Mouse (Mus musculus) liver, embryonic 14.5 days (tissue): ENCODE results near the gene Pnpt1. TPM values are rescaled to one million over a fixed set of nuclear protein-coding genes. Genes with fewer than 3 reads are reported as not detected.

ENCODE experiments used
- ATAC-seq: fragments of 200-750 bp; cut with Nextera tagmentation; 2 replicates; pipeline ENCODE4 v1.8.0; 2017; ENCODE audit warnings: moderate number of reproducible peaks, mild to moderate bottlenecking, moderate library complexity; ENCODE audit not compliant: insufficient read depth
- DNase-seq, 3 experiments: peaks; one replicate each; pipeline ENCODE4 v3.0.0-alpha.2; 2012 to 2013; ENCODE audit warnings: low read depth in 3 of 3, low spot score in 3 of 3
- H3K27ac ChIP-seq: fragments of 300-500 bp; sonication (generic); 2 replicates; pipeline ENCODE4 v1.5.1; 2014; ENCODE audit warnings: moderate library complexity, mild to moderate bottlenecking, control low read depth, inconsistent platforms
- H3K27me3 ChIP-seq: fragments of 300-500 bp; sonication (generic); 2 replicates; pipeline ENCODE4 v1.6.1; 2014; ENCODE audit warnings: mild to moderate bottlenecking, low read length, moderate library complexity; ENCODE audit not compliant: control insufficient read depth, insufficient read depth
- H3K36me3 ChIP-seq: fragments of 300-500 bp; sonication (generic); replicated peaks from 2 replicates; pipeline ENCODE4 v1.6.1; 2014; ENCODE audit warnings: low read depth; ENCODE audit not compliant: control insufficient read depth, insufficient read depth
- H3K4me1 ChIP-seq, 2 experiments: fragments of 200-500 bp in 1 of 2; fragments of 300-500 bp in 1 of 2; sonication (generic) in 1 of 2; replicated peaks; 2 replicates each; pipeline ENCODE4 v1.6.1; 2012 to 2014; ENCODE audit warnings: antibody characterized with exemption in 1 of 2, inconsistent platforms in 1 of 2, low read length in 1 of 2; ENCODE audit not compliant: control insufficient read depth in 2 of 2, insufficient read depth in 2 of 2
- H3K4me2 ChIP-seq: fragments of 300-500 bp; sonication (generic); 2 replicates; pipeline ENCODE4 v1.6.1; 2014; ENCODE audit warnings: low read depth, mild to moderate bottlenecking, control low read depth, moderate library complexity
- H3K4me3 ChIP-seq, 2 experiments: fragments of 200-500 bp in 1 of 2; fragments of 300-500 bp in 1 of 2; sonication (generic) in 1 of 2; 2 replicates each; pipeline ENCODE4 v1.5.1; 2012 to 2014; ENCODE audit warnings: low read depth in 2 of 2, low read length in 2 of 2, mild to moderate bottlenecking in 2 of 2, control low read depth in 1 of 2, inconsistent platforms in 1 of 2, moderate library complexity in 1 of 2; ENCODE audit not compliant: insufficient read depth in 1 of 2
- H3K9ac ChIP-seq: fragments of 300-500 bp; sonication (generic); replicated peaks from 2 replicates; pipeline ENCODE4 v1.6.1; 2014; ENCODE audit warnings: mild to moderate bottlenecking, control low read depth, moderate library complexity
- H3K9me3 ChIP-seq: fragments of 300-500 bp; sonication (generic); 2 replicates; pipeline ENCODE4 v1.6.1; 2016; ENCODE audit warnings: low read length, mixed read lengths; ENCODE audit not compliant: control insufficient read depth
- CTCF ChIP-seq: IDR thresholded peaks from 2 replicates; pipeline ENCODE4 v1.5.1; 2016; ENCODE audit warnings: antibody characterized with exemption, low read depth, control low read depth
- EP300 ChIP-seq: IDR thresholded peaks from 2 replicates; pipeline ENCODE4 v1.6.1; 2016; ENCODE audit warnings: antibody characterized with exemption, low read depth
- WGBS: fragments of 180-500 bp; shearing (Covaris S2); extraction: QIAGEN DNeasy Blood & Tissue Kit; methylation state at CpG from one replicate; pipeline ENCODE4 v1.1.7; 2014; ENCODE audit not compliant: insufficient replicate concordance; 5-methylcytosine and 5-hydroxymethylcytosine counted together
- polyA plus RNA-seq, 2 experiments: library from polyadenylated mRNA; depleted of rRNA in 1 of 2; stranded (reverse) in 1 of 2; unstranded in 1 of 2; fragments of >200 nt; fragmentation: Nextera tagmentation in 1 of 2; extraction: Ambion mirVana in 1 of 2; gene quantifications; 2 replicates each; pipeline versions ENCODE4 v1.2.1 to v1.2.3; 2012 to 2014

Pnpt1 gene
- 19.6 and 27.4 TPM in 2 replicates for polyA plus RNA-seq (2012; rRNA removed)
- 30.6 and 35.6 TPM in 2 replicates for polyA plus RNA-seq (2014; fragmentation: Nextera tagmentation; extraction: Ambion mirVana)

DNA sequence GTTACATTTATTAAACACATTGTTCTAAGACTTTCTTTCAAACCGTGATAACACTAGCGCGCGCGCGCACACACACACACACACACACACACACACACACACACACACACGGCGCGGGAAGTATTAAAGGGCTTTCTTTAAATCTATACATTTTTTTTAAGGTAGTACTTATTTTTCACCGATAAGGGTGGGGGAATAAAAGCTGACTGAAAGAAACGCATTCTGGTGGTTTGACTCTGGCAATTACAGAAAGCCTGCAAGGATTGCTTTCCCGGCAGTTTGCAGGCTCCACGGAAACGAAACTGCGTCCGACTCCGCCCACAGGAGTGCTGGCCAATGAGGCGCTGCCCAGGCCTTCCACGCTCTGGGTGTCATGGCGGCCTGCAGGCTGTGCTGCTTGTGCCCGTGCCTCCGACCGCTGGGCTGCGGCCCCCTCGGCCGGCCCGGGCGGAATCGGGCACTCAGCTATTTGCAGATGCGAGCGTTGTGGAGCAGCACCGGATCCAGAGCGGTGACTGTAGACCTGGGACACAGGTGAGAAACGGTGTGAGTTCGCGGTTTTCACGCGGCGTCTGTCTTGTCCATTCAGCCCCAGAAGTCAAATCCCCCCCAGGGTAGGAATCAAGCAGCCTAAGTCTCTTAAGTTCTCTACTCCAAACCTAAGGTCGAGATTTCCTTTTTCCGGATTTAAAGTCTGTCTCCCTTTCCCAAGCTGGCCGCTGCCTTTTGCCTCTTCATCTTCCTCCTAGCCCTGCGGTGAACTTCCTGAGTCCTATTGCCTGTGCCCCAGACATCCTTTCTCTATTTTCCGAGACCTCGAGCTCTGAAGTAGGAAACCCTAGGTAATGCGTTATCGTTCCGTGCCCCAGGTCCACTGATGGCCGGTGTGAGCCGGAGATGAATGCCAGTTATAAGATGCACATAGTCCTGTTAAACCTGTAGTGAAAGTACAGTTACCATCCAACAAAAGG is at the start of gene Pnpt1:
TSS of gene Pnpt1 (plus strand) at position 360 of the 971 bp plus-strand sequence.
- H3K4me2 ChIP-seq, result peak within 1 kb of the TSS; percentile 88
- peak; percentile 82 to 87 (median 86) for DNase-seq
- WGBS, result 2% methylated on average over 50 of the region's 50 CpGs
- H3K36me3 ChIP-seq, result peaks cover 10% of the 10 kb centered on the region
- H3K9me3 ChIP-seq, result no peaks in the 10 kb centered on the region
- peaks cover 0 to 2% of the 10 kb centered on the region in 2 experiments; a peak in 2 of 4 replicates for H3K4me1 ChIP-seq
- ATAC-seq, result peak; percentile 100
- TF ChIP-seq EP300, result no peak
- TF ChIP-seq CTCF, result no peak
- peak within 1 kb of the TSS; percentile 96 to 99 for H3K4me3 ChIP-seq
- no peaks in the 10 kb centered on the region for H3K27me3 ChIP-seq
- peak within 1 kb of the TSS; percentile 41 for H3K27ac ChIP-seq
- peak within 1 kb of the TSS; percentile 93 for H3K9ac ChIP-seq

DNA sequence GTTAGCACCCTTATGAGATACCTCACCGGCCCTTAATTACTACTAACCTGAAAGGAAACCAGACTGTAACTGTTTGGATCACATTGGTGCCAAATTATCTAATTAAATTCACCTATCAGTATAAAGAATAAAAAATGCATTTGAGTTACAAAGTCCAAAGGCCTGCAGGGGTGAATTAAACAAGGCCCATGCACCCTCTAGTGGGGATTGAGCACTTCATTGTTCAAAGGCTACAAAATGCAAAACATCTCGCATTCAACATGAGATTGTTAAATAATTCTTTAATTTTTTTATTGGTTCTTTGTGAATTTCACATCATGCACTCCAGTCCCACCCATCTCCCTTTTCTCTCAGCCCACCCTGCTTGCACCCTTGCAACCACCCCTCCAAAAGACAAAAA is 38.1 kb upstream of the Pnpt1 start:
- no peaks in the 10 kb centered on the region for H3K9me3 ChIP-seq
- no peak overlapping the region for H3K4me3 ChIP-seq
- H3K4me1 ChIP-seq, result no peaks in the 10 kb centered on the region
- TF ChIP-seq CTCF (no peak), EP300 (no peak)
- no peaks in the 10 kb centered on the region for H3K27me3 ChIP-seq
- H3K4me2 ChIP-seq, result no peak overlapping the region
- ATAC-seq (no peak), DNase-seq (no peak)
- no peak overlapping the region for H3K9ac ChIP-seq
- H3K27ac ChIP-seq, result no peak overlapping the region
- no peaks in the 10 kb centered on the region for H3K36me3 ChIP-seq
- WGBS, result 53% methylated on average over 2 of the region's 2 CpGs

DNA sequence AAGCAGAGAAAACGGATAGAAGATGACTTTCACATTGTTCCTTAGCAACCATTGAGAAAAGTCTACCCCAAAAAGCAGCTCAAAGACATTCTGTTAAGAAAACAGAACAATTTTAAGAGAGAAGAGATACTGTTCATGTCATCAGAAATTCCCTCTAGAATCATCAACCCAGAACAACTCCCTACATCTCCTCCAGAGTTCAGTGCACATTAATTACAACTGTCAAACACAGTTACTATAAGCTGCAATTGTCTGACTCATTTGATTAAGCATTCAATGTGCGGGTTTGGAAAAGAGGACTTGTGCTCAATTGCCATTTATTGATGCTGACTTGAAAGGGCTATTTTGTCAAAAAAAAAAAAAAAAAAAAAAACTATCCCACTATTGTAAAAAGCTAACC is 31.6 kb upstream of the Pnpt1 start:
- ATAC-seq (no peak), DNase-seq (no peak)
- WGBS, result 50% methylated on average over 2 of the region's 2 CpGs
- Histone ChIP-seq H3K9ac (no peak overlapping the region), H3K36me3 (no peaks in the 10 kb centered on the region), H3K4me3 (no peak overlapping the region), H3K9me3 (no peaks in the 10 kb centered on the region), H3K27ac (no peak overlapping the region), H3K4me2 (no peak overlapping the region), H3K27me3 (no peaks in the 10 kb centered on the region), H3K4me1 (no peaks in the 10 kb centered on the region)
- no peak for TF ChIP-seq CTCF
- TF ChIP-seq EP300, result no peak

DNA sequence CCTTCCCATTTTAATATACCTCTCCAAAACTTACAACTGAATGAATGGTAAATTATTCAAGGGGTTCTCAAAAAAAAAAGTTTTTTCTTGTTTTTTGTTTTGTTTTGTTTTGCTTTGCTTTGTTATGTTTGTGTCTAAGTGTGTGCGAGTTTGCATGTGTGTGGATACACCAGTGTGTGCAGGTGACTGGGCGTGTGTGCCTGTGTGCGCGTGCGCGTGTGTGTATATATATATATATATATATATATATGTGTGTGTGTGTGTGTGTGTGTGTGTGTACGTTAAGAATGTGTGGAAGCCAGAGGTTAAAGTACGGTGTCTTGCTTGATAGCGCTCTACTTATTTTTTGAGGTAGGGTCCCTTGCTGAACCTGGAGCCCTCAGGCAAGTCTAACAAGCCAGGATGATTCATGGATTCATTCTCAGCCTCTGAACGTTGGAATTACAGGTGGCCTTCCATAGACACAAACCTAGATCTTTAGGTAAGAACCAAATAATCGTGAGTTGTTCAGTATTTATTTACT is 621 bp upstream of the Pnpt1 start:
- Histone ChIP-seq H3K27me3 (no peaks in the 10 kb centered on the region), H3K9ac (peak overlapping the region; percentile 93), H3K4me1 (peaks cover 0 to 2% of the 10 kb centered on the region in 2 experiments; a peak in 2 of 4 replicates), H3K9me3 (no peaks in the 10 kb centered on the region), H3K27ac (no peak overlapping the region), H3K4me2 (peak overlapping the region; percentile 88), H3K4me3 (peak overlapping the region; percentile 96 to 99), H3K36me3 (peaks cover 9% of the 10 kb centered on the region)
- WGBS, result 55% methylated on average over 11 of the region's 11 CpGs
- DNase-seq (no peak), ATAC-seq (peak; percentile 12; the same call in 1 of the 2 replicates)
- TF ChIP-seq CTCF (no peak), EP300 (no peak)

DNA sequence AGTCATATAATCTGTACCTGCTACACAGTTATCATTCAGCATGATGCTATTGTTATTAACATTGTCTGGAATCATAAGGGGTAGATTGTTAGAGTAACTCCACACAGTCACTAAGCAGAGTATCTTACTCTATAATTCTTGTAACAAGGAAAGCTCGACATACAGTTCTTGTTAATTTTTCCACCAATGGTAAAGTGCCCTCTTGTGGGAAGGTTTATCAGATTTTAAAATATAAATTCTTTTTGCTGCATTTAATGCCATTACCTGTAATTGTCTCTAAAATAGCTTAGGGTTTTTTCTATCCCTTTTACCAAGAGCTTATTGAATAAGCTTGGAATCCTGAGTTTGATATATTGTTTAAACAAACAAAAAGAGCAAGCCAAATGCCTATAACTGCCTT is 10.1 kb downstream of the Pnpt1 start:
- Histone ChIP-seq H3K4me1 (no peaks in the 10 kb centered on the region), H3K4me3 (no peak overlapping the region), H3K9me3 (no peaks in the 10 kb centered on the region), H3K27me3 (no peaks in the 10 kb centered on the region), H3K9ac (no peak overlapping the region), H3K4me2 (no peak overlapping the region), H3K36me3 (peaks cover 15% of the 10 kb centered on the region), H3K27ac (no peak overlapping the region)
- TF ChIP-seq EP300 (no peak), CTCF (no peak)
- DNase-seq, result no peak
- WGBS, result 55% methylated on average over 1 of the region's 1 CpGs
- no peak for ATAC-seq
